Mouse (Mus musculus): ENCODE results near the gene Frs2.

- TF ChIP-seq POLR2A (IDR thresholded peaks at IDR 0.05; ENCODE audit: borderline replicate concordance, extremely low read depth, low read depth, low read length) (no peak), CTCF (IDR thresholded peaks at IDR 0.05; ENCODE audit: insufficient read depth, low read length) (no peak)
These were observed 102.9 kb downstream of the Frs2 start, which contains the start of gene Lrrc10 for GRCm38 (mm10) chr10:117045175-117046056.
